Mouse (Mus musculus): ENCODE data around the gene Gdf1.

Gene Gdf1

GRCm38 (mm10) chr8:70376275-70376741 lies 46.7 kb downstream of the Gdf1 start:
- peaks cover 55% of the 10 kb centered on the region for H3K4me1 ChIP-seq (replicated peaks; ENCODE audit: low read depth, low read length)
- TF ChIP-seq POU5F1 (IDR thresholded peaks at IDR 0.05; ENCODE audit: borderline replicate concordance, low read length), result no peak
- no peak for TF ChIP-seq CTCF (conservative IDR thresholded peaks at IDR 0.05; ENCODE audit: low read length)
- no peak for TF ChIP-seq NANOG (IDR thresholded peaks at IDR 0.05; ENCODE audit: borderline replicate concordance, low read length)
- H3K27me3 ChIP-seq (ENCODE audit: insufficient read depth, low read length), result peaks cover 95% of the 10 kb centered on the region

GRCm38 (mm10) chr8:70377049-70377448 lies 47.4 kb downstream of the Gdf1 start:
- Histone ChIP-seq H3K4me3 (replicated peaks; ENCODE audit: low read length) (peak overlapping the region; percentile 84; the same call in 1 of the 2 replicates), H3K27me3 (ENCODE audit: insufficient read depth, low read length) (peaks cover 91% of the 10 kb centered on the region), H3K9me3 (ENCODE audit: low read length) (no peaks in the 10 kb centered on the region), H3K4me1 (replicated peaks; ENCODE audit: low read depth, low read length) (peaks cover 55% of the 10 kb centered on the region), H3K36me3 (ENCODE audit: insufficient read depth, low read length) (no peaks in the 10 kb centered on the region)
- TF ChIP-seq POU5F1 (IDR thresholded peaks at IDR 0.05; ENCODE audit: borderline replicate concordance, low read length), result no peak
- no peak for TF ChIP-seq NANOG (IDR thresholded peaks at IDR 0.05; ENCODE audit: borderline replicate concordance, low read length)
- TF ChIP-seq CTCF (conservative IDR thresholded peaks at IDR 0.05; ENCODE audit: low read length), result no peak

More at GRCm38 (mm10) chr8:70376275-70376741, 46.7 kb downstream of the Gdf1 start:
- Histone ChIP-seq H3K4me3 (replicated peaks; ENCODE audit: low read length) (peak overlapping the region; percentile 84), H3K9me3 (ENCODE audit: low read length) (no peaks in the 10 kb centered on the region), H3K36me3 (ENCODE audit: insufficient read depth, low read length) (no peaks in the 10 kb centered on the region)

GRCm38 (mm10) chr8:70380069-70380468 lies 50.5 kb downstream of the Gdf1 start:
- Histone ChIP-seq H3K27me3 (ENCODE audit: insufficient read depth, low read length) (peaks cover 62% of the 10 kb centered on the region), H3K36me3 (ENCODE audit: insufficient read depth, low read length) (no peaks in the 10 kb centered on the region)

More at GRCm38 (mm10) chr8:70380069-70380468, 50.5 kb downstream of the Gdf1 start:
- Histone ChIP-seq H3K4me1 (replicated peaks; ENCODE audit: low read depth, low read length) (peaks cover 37% of the 10 kb centered on the region), H3K9me3 (ENCODE audit: low read length) (no peaks in the 10 kb centered on the region), H3K4me3 (replicated peaks; ENCODE audit: low read length) (no peak overlapping the region)
- TF ChIP-seq NANOG (IDR thresholded peaks at IDR 0.05; ENCODE audit: borderline replicate concordance, low read length), result no peak
- no peak for TF ChIP-seq CTCF (conservative IDR thresholded peaks at IDR 0.05; ENCODE audit: low read length)
- TF ChIP-seq POU5F1 (IDR thresholded peaks at IDR 0.05; ENCODE audit: borderline replicate concordance, low read length), result no peak
